Mouse (Mus musculus) gastrocnemius, adult 2 months (tissue): Measurements from ENCODE around the gene Ccdc81. TPM values are rescaled to one million over a fixed set of nuclear protein-coding genes. Genes with fewer than 3 reads are reported as not detected.

Source experiments
- DNase-seq: peaks from one replicate; pipeline ENCODE4 v3.0.0; 2022
- H3K27ac ChIP-seq: fragments of 200-600 bp; 2 replicates; pipeline ENCODE4 v1.8.1; 2022; ENCODE audit warnings: mild to moderate bottlenecking
- H3K4me3 ChIP-seq: fragments of 200-600 bp; 2 replicates; pipeline ENCODE4 v1.8.1; 2022; ENCODE audit warnings: mild to moderate bottlenecking, moderate library complexity
- CTCF ChIP-seq: fragments of 200-600 bp; IDR thresholded peaks from 2 replicates; pipeline ENCODE4 v1.8.1; 2022; ENCODE audit warnings: antibody characterized with exemption, mild to moderate bottlenecking, moderate library complexity
- intact Hi-C: fragments of 180-260 bp; cut with DNase I; formaldehyde crosslinking; loops from one replicate; pipeline ENCODE4 v1.15.1; 2025
- total RNA-seq, 2 experiments: library from RNA; stranded (reverse); gene quantifications; 2 replicates each; pipeline ENCODE4 v1.2.3; 2021

Gene Ccdc81
- total RNA-seq, 2 experiments from 2014 or later = not detected

DNA sequence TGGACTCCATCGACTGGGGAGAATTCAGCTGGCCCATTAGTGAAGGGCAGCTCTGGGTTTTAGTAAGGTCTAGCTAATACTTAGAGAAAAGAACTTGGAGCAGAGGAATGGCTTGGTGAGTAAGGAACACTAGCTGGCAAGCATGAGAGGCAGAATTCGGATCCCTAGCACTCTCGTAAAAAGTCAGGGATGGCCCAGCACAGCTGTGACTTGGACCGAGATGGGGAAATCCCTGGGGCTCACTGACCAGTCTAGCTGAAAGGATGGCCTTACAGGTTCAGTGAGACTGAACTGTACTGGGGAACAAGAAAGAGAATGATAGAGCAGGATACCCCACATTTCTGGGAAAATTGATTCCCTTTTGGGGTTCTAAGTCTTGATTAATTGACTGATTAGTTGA lies 6.3 kb upstream of the Ccdc81 start:
- intact Hi-C loops = no loop called here
- DNase-seq = peak; percentile 64
- peak overlapping the region; percentile 60 for H3K27ac ChIP-seq
- H3K4me3 ChIP-seq = no peak overlapping the region
- no peak for TF ChIP-seq CTCF

DNA sequence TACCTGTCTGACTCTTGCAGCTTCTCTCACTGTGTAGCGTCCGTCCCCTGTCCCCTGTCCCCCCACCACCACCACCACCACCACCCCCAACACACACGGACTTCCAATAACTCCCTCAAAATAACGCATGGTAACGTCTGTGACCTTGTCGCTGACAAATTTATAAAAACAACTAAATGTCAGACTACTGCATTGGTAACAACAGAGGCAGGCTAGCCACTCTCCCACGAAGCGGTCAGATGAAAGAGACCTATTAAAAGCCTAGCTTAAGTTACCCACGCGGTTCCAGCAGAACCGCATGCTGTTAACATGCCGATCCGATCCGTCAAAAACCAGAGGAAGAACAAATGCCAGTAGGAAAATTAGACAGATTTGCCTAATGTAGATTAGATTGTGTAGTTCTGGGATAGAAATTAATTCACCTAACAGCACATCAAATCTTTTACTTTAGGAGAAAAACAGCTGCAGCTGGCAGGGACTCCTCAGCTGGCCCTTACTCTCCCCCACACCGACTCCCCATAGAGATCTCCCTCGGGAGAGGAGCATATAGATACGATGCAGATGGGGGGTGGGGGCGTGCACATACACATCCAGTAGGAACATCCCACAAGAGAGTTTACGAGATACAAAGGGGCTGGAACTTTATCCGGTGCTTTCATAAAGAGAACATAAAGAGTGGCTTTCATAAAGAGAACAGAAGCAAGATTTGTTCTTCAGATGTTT lies 5.6 kb upstream of the Ccdc81 start:
- peak overlapping the region; percentile 60 for H3K27ac ChIP-seq
- intact Hi-C loops = no loop called here
- 0 out of 2 replicates have a peak overlapping the region, but pooled peaks have one; percentile 24 for H3K4me3 ChIP-seq
- no peak for TF ChIP-seq CTCF
- DNase-seq = peak; percentile 15

DNA sequence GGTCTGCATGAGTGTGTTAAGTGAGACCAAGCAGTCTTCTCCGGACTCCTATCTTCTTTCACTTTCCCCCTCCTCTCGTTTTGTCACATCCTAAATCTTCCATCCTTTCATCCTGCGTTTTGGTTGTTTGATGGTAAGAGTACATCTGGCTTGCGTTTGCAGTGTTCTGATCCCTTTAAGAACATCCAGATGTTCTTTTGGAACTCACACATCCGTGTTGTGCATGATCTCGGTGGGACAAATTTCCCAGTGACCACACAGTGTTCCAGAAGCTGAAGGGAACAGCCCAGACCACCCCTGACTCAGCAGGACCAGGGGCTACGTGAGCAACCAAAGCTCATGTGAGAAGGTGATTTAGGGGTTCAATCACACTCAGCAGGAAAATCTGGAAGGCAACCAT lies 5.0 kb upstream of the Ccdc81 start:
- TF ChIP-seq CTCF = no peak
- DNase-seq = no peak
- intact Hi-C loops = no loop called here
- H3K4me3 ChIP-seq = no peak overlapping the region
- H3K27ac ChIP-seq = peak overlapping the region; percentile 8; the same call in 1 of the 2 replicates

DNA sequence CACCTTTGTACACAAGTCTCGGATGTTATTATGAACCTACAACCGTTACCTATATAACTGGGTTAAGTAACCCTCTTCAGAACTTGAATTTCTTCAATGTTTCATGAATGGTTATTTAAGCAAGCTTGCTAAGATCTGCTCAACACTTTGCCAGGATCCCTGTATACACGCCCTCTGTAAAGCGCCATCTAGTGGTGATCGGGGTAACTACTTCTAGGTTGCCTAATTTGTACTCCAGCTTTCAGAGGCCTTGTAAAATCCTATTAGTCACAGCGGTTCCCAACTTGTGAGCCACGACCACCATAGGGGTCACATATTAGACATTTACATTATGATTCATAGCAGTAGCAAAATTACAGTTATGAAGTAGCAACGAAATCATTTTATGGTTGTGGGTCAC lies 4.5 kb upstream of the Ccdc81 start:
- peak; percentile 70 for DNase-seq
- intact Hi-C loops = no loop called here
- Histone ChIP-seq H3K27ac (0 out of 2 replicates have a peak overlapping the region, but pooled peaks have one; percentile 8), H3K4me3 (no peak overlapping the region)
- peak; percentile 94 for TF ChIP-seq CTCF

DNA sequence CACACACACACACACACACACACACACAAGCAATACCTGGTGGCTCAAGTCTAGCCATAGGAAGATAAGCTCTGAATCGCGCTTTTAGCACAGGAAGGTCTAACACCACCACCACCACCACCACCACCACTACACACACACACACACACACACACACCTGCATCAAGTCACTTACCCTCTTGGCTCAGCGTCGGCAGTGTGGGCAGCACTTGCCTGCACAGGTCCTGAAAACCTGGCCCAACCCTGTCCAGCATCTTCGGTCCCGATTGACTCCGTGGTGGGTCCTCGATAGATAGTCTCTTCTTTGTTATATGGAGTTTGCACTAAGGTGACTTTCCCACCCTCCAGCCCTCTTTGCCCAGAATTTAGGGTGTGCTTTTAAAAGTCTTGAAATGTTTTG lies 422 bp downstream of the Ccdc81 start:
- no peak for DNase-seq
- TF ChIP-seq CTCF = no peak
- intact Hi-C loops = no loop called here
- Histone ChIP-seq H3K27ac (no peak overlapping the region), H3K4me3 (no peak overlapping the region; the same call in 1 of the 2 replicates)

DNA sequence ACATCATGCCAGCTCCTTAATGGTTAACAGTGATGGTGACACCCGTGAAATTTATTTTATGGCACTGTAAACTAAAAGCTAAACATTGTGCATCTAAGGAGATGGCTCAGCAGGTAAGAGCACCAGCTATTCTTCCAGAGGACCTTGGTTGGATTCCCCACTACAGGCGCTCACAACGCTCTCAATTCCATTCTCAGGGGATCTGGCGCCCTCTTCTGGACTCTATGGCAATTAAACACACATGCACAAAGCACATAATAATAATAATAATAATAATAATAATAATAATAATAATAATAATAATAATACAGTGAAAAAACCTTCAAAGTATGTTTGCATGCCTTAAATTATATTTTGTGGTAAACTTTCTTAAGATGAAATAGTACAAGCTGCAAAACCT lies 11.6 kb downstream of the Ccdc81 start:
- DNase-seq = no peak

DNA sequence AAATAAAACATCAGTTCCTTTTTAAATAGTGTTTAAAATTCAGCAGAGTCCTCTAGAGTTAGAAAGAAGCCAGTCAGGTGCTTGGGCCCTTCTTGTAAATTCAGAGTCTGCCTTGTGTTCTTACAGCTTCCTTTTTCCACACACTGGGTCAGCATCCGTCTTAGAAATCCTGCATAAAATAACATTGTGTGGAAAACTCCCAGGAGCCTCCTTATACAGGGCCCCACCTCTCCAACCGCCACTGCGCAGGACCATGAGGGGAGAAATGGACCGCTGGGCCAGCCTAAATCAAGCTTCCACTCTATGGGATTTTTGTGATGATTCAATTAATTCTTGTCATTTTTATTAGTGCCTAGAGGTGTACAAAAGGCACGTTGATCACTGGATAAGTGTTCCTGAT lies 12.0 kb downstream of the Ccdc81 start:
- Histone ChIP-seq H3K4me3 (no peak overlapping the region), H3K27ac (no peak overlapping the region)
- intact Hi-C loops = loop anchor here (5.0 kb wide), 1 partner anchor 414 kb away; no protein-coding TSS in a partner anchor
- DNase-seq = no peak
- no peak for TF ChIP-seq CTCF

More for the DNA sequence above, 11.6 kb downstream of the Ccdc81 start:
- no peak overlapping the region for H3K27ac ChIP-seq
- H3K4me3 ChIP-seq = no peak overlapping the region
- intact Hi-C loops = loop anchor here (5.0 kb wide), 1 partner anchor 415 kb away; no protein-coding TSS in a partner anchor
- TF ChIP-seq CTCF = peak; percentile 55

DNA sequence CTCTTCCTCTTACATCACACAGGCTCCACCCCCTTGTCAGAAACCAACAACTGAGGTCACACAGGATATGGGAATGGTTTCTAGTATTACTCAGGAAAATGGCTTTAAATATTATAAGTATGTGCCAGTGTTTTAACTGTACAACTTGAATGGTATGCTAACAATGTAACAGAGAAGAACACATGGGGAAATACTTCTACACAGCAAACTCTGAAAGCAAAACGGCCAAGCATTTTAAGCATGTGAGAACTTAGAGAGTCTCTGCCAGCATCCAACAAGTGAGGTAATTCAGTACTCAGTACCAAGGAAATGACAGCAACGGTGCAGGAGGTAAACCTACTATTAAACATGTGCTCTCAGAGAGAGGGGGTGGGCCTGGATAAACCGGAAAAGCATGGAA lies 18.9 kb downstream of the Ccdc81 start:
- no peak for DNase-seq
- Histone ChIP-seq H3K4me3 (no peak overlapping the region), H3K27ac (no peak overlapping the region)
- intact Hi-C loops = no loop called here
- TF ChIP-seq CTCF = no peak

DNA sequence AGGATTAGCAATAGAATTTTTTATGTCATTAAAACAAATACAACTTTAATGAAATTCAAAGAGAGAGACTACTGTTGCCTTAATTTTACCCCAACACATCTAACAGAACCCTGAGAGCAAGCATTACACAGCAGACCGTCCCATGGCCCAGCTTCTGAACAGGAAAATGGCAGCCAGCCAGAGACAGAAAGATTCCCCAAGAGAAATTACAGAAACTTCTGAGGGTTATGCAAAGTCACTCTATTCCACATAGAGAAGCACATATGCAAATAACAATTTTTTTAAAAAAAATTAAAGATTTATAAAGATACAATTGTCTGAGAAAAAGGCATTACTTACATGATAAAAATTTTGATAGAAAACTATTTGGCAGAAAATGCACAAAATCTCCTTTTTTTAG lies 23.7 kb downstream of the Ccdc81 start:
- no peak overlapping the region for H3K27ac ChIP-seq
- DNase-seq = peak; percentile 31
- no peak overlapping the region for H3K4me3 ChIP-seq
- intact Hi-C loops = no loop called here
- no peak for TF ChIP-seq CTCF

DNA sequence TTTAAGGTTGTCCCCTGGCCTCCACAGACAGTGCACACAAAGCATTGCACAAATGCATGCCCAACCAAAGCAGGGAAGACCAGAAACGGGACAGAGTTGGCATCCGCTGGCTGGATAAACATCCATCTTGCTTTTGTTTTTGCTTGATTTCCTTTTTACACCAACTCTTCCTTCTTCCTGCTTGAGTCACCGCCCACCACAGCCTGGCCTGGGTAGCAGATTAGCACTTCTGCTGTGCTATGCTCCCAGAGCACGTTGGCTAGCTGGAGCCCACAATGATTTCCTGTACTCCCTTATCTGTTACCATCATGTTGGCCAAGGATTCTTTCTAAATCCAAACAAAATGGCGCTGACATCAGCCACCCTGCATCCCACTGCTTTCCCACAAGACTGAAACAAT lies 36.2 kb downstream of the Ccdc81 start:
- intact Hi-C loops = no loop called here
- no peak for TF ChIP-seq CTCF
- no peak overlapping the region for H3K27ac ChIP-seq
- H3K4me3 ChIP-seq = no peak overlapping the region
- no peak for DNase-seq

DNA sequence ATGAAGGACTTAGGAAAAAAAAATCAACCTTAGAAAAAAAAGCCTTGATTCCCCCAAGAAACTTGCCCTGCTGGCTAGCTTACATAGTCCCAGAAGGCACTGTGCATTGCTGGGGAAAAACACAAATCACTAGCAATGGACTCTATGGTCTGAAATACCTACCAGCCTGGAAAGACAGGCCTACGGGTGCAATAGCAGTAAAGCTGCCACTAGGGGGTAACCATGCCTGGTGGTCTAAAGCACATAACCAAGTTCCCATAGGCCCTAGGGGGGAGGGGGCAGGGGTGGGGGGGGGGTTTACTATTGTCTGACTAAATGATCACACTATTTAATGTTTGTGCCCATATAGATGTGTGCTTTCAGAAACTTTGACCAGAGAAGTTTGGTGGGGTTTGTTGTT lies 38.7 kb downstream of the Ccdc81 start:
- intact Hi-C loops = no loop called here
- H3K27ac ChIP-seq = no peak overlapping the region

DNA sequence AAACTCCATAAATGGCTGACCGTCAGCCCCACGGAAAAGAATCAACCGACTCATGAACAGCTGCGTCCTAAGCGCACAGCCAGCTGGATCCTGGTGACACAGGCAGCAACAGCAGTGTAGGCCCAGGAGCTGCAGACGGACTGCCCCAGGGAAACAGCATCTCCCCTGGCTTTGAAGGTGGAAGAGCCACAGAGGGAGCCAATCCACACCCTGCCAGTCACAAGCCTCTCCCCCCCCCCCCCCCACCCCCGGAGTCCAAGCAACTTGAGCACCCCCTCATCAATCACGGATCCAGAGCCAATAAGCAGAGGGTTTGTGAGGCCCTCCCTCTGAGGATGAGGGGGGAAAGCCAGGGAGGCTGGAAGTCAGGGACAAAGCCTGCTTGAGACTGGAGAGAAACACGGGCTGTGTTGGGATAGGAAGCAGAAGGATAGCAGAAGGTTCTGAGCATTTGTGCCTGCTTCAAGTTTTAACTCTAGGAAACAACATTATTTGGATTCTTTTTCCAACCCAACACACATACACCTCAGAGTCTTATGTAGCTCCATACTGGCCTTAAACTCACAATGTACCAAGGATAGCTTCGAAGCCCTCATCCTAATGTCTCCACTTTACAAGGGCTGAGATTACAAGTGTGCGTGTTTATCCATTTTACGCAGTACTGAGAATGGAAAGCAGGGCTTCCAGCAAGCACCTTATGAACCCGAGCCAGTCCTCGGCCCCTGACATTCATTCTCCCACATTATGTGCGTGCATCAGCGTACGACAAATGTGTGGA lies 46.8 kb downstream of the Ccdc81 start:
- Histone ChIP-seq H3K4me3 (no peak overlapping the region), H3K27ac (0 out of 2 replicates have a peak overlapping the region, but pooled peaks have one; percentile 12)
- DNase-seq = peak; percentile 65
- intact Hi-C loops = no loop called here
- TF ChIP-seq CTCF = no peak

More for the DNA sequence above, 38.7 kb downstream of the Ccdc81 start:
- no peak overlapping the region for H3K4me3 ChIP-seq
- TF ChIP-seq CTCF = peak; percentile 30
- no peak for DNase-seq

DNA sequence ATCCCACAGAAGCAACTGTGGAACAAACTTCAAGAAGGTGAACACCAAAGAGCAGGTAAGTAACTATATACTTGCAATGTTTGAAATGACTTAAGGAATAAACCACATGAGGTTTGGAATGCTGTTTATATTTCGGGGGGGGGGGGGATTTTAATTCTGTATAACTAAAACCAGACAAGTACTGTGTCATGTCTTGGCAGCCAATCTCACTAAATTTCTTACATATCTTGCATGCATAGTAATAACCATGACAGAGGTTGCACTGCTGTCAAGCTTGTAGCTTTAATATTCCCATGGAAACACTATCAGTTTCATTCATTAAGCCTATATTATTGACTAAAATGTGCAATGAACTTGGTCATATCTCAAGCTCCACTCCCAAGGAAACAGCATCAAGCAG lies 48.2 kb downstream of the Ccdc81 start:
- Histone ChIP-seq H3K4me3 (no peak overlapping the region), H3K27ac (no peak overlapping the region)
- DNase-seq = no peak
- no peak for TF ChIP-seq CTCF
- intact Hi-C loops = no loop called here
